Mouse (Mus musculus) lung, adult 2 months (tissue): ENCODE data around the gene Nfix.

Experiments used
- CTCF ChIP-seq: fragments of 200-500 bp; IDR thresholded peaks from 2 replicates; pipeline ENCODE4 v1.5.1; 2011; ENCODE audit warnings: mild to moderate bottlenecking, low read length, control low read depth; ENCODE audit not compliant: insufficient read depth
- POLR2A ChIP-seq: fragments of 200-500 bp; IDR thresholded peaks from 2 replicates; pipeline ENCODE4 v1.6.1; 2011; ENCODE audit warnings: low read depth, mild to moderate bottlenecking, control low read depth, low read length, borderline replicate concordance; ENCODE audit errors: extremely low read depth

- TF ChIP-seq CTCF: no peak
- TF ChIP-seq POLR2A: peak; percentile 87; the same call in 1 of the 2 replicates
Measured at GRCm38 (mm10) chr8:84656641-84657126, 143.5 kb downstream of the Nfix start.
